ENCODE assay signal across 20 mouse cellular contexts in genomic region chr13:95608416-95609087, GRCm38 (mm10). TPM values are rescaled to one million over a fixed set of nuclear protein-coding genes. Genes with fewer than 3 reads are reported as not detected.
DNase-seq lines count a peak whose midpoint lies in the region; ATAC-seq and TF ChIP-seq lines count a peak whose summit lies in the region.
"Had no signal": no experiment of that assay in that cellular context is flagged by ENCODE, and none has a peak within 500 bp of the region (broad histone marks: within the 10 kb centered on the region; RNA-seq: fewer than 3 reads in every experiment).

No protein-coding gene starts in this region.

- peaks cover 22% of the 10 kb centered on the region for H3K36me3 ChIP-seq in liver, postnatal 0 days (replicated peaks; ENCODE audit: insufficient read depth, low read length)
- peaks cover 30% of the 10 kb centered on the region for H3K36me3 ChIP-seq in liver, embryonic 11.5 days (ENCODE audit: control insufficient read depth, insufficient read depth, low read length)
- peaks cover 19% of the 10 kb centered on the region for H3K36me3 ChIP-seq in myocyte (ENCODE audit: control insufficient read depth, insufficient read depth)
- H3K36me3 ChIP-seq in neural tube, embryonic 15.5 days: peaks cover 24% of the 10 kb centered on the region
- no peaks in the 10 kb centered on the region for H3K36me3 ChIP-seq in heart, adult 2 months (ENCODE audit: control insufficient read depth, insufficient read depth, low read length)

- H3K4me2 ChIP-seq in liver, postnatal 0 days (ENCODE audit: low read depth, low read length): no peak overlapping the region
- no peak overlapping the region for H3K4me2 ChIP-seq in liver, embryonic 11.5 days
- H3K4me2 ChIP-seq in myocyte (ENCODE audit: low read depth): peak overlapping the region; percentile 5
- H3K4me2 ChIP-seq in neural tube, embryonic 15.5 days: no peak overlapping the region
- H3K4me2 ChIP-seq: embryonic facial prominence, embryonic 13.5 days; forebrain, embryonic 15.5 days; heart, embryonic 11.5 days; heart, embryonic 15.5 days; hindbrain, embryonic 13.5 days had no signal

- no peak for TF ChIP-seq POLR2A in myocyte (IDR thresholded peaks at IDR 0.05; ENCODE audit: insufficient read length, low read depth)
- no peak for TF ChIP-seq POLR2A in heart, adult 2 months (IDR thresholded peaks at IDR 0.05; ENCODE audit: insufficient read depth, low read depth, low read length)

- ATAC-seq in liver, postnatal 0 days: no peak
- ATAC-seq in liver, embryonic 11.5 days (replicated peaks; ENCODE audit: low FRiP score): no peak
- no peak for ATAC-seq in neural tube, embryonic 15.5 days (ENCODE audit: low FRiP score)
- ATAC-seq: forebrain, embryonic 15.5 days; hindbrain, postnatal 0 days had no signal

- intact Hi-C loops in heart, adult 2 months (cut with DNase I): no loop called here

- H3K4me3 ChIP-seq in liver, postnatal 0 days (ENCODE audit: low read depth, low read length): no peak overlapping the region
- no peak overlapping the region for H3K4me3 ChIP-seq in liver, embryonic 11.5 days (ENCODE audit: low read depth, low read length)
- no peak overlapping the region for H3K4me3 ChIP-seq in myocyte
- H3K4me3 ChIP-seq in neural tube, embryonic 15.5 days (replicated peaks): no peak overlapping the region
- no peak overlapping the region for H3K4me3 ChIP-seq in heart, adult 2 months
- H3K4me3 ChIP-seq: embryonic facial prominence, embryonic 13.5 days; forebrain, embryonic 15.5 days; heart, embryonic 15.5 days; hindbrain, embryonic 13.5 days had no signal

- no peak overlapping the region for H3K9ac ChIP-seq in liver, postnatal 0 days (replicated peaks)
- no peak overlapping the region for H3K9ac ChIP-seq in liver, embryonic 11.5 days (ENCODE audit: low read depth, low read length)
- no peak overlapping the region for H3K9ac ChIP-seq in neural tube, embryonic 15.5 days (replicated peaks)
- H3K9ac ChIP-seq in heart, adult 2 months (ENCODE audit: low read depth, low read length): no peak overlapping the region
- H3K9ac ChIP-seq: embryonic facial prominence, embryonic 13.5 days; forebrain, embryonic 15.5 days; heart, embryonic 15.5 days; hindbrain, embryonic 13.5 days had no signal

- TF ChIP-seq EP300 in liver, postnatal 0 days (IDR thresholded peaks at IDR 0.05; ENCODE audit: low read depth): no peak
- TF ChIP-seq EP300 in heart, adult 2 months (IDR thresholded peaks at IDR 0.05; ENCODE audit: insufficient read depth, low read depth, low read length): no peak

- H3K79me2 ChIP-seq in myocyte (ENCODE audit: control insufficient read depth, insufficient read depth): peaks cover 87% of the 10 kb centered on the region
- H3K79me2 ChIP-seq in heart, adult 2 months (replicated peaks; ENCODE audit: control insufficient read depth, insufficient read depth, low read length): peaks cover 4% of the 10 kb centered on the region; the same call in 1 of the 2 replicates

- WGBS in liver, postnatal 0 days (ENCODE audit: insufficient replicate concordance): 57% methylated on average over 6 of the region's 6 CpGs
- WGBS in liver, embryonic 11.5 days: 81% methylated on average over 6 of the region's 6 CpGs
- 89% methylated on average over 6 of the region's 6 CpGs for WGBS in neural tube, embryonic 15.5 days
- 80% methylated on average over 6 of the region's 6 CpGs for WGBS in heart, adult 2 months

- no peaks in the 10 kb centered on the region for H3K27me3 ChIP-seq in liver, postnatal 0 days (ENCODE audit: insufficient read depth, low read length)
- no peaks in the 10 kb centered on the region for H3K27me3 ChIP-seq in liver, embryonic 11.5 days (replicated peaks; ENCODE audit: control insufficient read depth, insufficient read depth, low read length)
- H3K27me3 ChIP-seq in myocyte (ENCODE audit: control insufficient read depth, insufficient read depth, insufficient read length): no peaks in the 10 kb centered on the region
- no peaks in the 10 kb centered on the region for H3K27me3 ChIP-seq in neural tube, embryonic 15.5 days (replicated peaks)
- H3K27me3 ChIP-seq in heart, adult 2 months (ENCODE audit: control insufficient read depth, insufficient read depth, low read length): no peaks in the 10 kb centered on the region
- H3K27me3 ChIP-seq: embryonic facial prominence, embryonic 13.5 days; forebrain, embryonic 15.5 days; heart, embryonic 15.5 days; hindbrain, embryonic 13.5 days had no signal

- H3ac ChIP-seq in myocyte (ENCODE audit: control insufficient read depth, insufficient read length): no peak overlapping the region

- no peak for TF ChIP-seq CTCF in liver, postnatal 0 days (IDR thresholded peaks at IDR 0.05; ENCODE audit: low read depth)
- no peak for TF ChIP-seq CTCF in heart, adult 2 months (IDR thresholded peaks at IDR 0.05)

- H3K4me1 ChIP-seq in liver, postnatal 0 days (ENCODE audit: insufficient read depth): peaks cover 30% of the 10 kb centered on the region
- peaks cover 29% of the 10 kb centered on the region for H3K4me1 ChIP-seq in liver, embryonic 11.5 days (replicated peaks; ENCODE audit: control insufficient read depth, insufficient read depth, low read length)
- no peaks in the 10 kb centered on the region for H3K4me1 ChIP-seq in neural tube, embryonic 15.5 days
- H3K4me1 ChIP-seq in heart, adult 2 months (ENCODE audit: control insufficient read depth, insufficient read depth, low read length): peaks cover 6% of the 10 kb centered on the region
- H3K4me1 ChIP-seq: forebrain, embryonic 15.5 days; hindbrain, embryonic 13.5 days had no signal

- no peak for DNase-seq in liver, postnatal 0 days
- no peak for DNase-seq in liver, embryonic 11.5 days (ENCODE audit: low spot score)
- peak; percentile 64 for DNase-seq in 3T3-L1 (ENCODE audit: low read depth, low spot score)
- DNase-seq in Muller cell, postnatal 12 days (ENCODE audit: inconsistent ontology term): peak; percentile 55
- no peak for DNase-seq in heart, adult 2 months
- DNase-seq: adrenal gland, postnatal 14 days; cerebellum, adult 11-12 months; cerebellum, adult 9-10 months; cerebellum, postnatal 36 days; gastrocnemius, postnatal 10 days; heart, adult 18-20 months; heart, postnatal 14 days had no signal

- 0 out of 2 replicates have a peak overlapping the region, but pooled peaks have one; percentile 11 for H3K27ac ChIP-seq in liver, postnatal 0 days (ENCODE audit: low read depth)
- no peak overlapping the region for H3K27ac ChIP-seq in liver, embryonic 11.5 days (ENCODE audit: low read depth, low read length)
- no peak overlapping the region for H3K27ac ChIP-seq in neural tube, embryonic 15.5 days (replicated peaks)
- no peak overlapping the region for H3K27ac ChIP-seq in heart, adult 2 months
- H3K27ac ChIP-seq: embryonic facial prominence, embryonic 13.5 days; forebrain, embryonic 15.5 days; heart, embryonic 15.5 days; hindbrain, embryonic 13.5 days; hindbrain, postnatal 0 days had no signal

- no peaks in the 10 kb centered on the region for H3K9me3 ChIP-seq in liver, postnatal 0 days (ENCODE audit: low read length)
- H3K9me3 ChIP-seq in liver, embryonic 11.5 days (ENCODE audit: control insufficient read depth, low read length): no peaks in the 10 kb centered on the region
- peaks cover 3% of the 10 kb centered on the region; the same call in 1 of the 2 replicates for H3K9me3 ChIP-seq in neural tube, embryonic 15.5 days (replicated peaks)
- H3K9me3 ChIP-seq: embryonic facial prominence, embryonic 13.5 days; forebrain, embryonic 15.5 days; heart, embryonic 15.5 days; hindbrain, embryonic 13.5 days had no signal

TF ChIP-seq in myocyte, 11 proteins besides CTCF, POLR2A, EP300 and RAD21:
- TF ChIP-seq MYOG (IDR thresholded peaks at IDR 0.05; ENCODE audit: control insufficient read depth in 1 of 3, insufficient read depth in 1 of 3, insufficient read length in 2 of 3, low read depth in 2 of 3) (no peak), CEBPB (IDR thresholded peaks at IDR 0.05; ENCODE audit: insufficient read depth, poor library complexity, severe bottlenecking) (no peak), POLR2AphosphoS2 (IDR thresholded peaks at IDR 0.05; ENCODE audit: insufficient read length, low read depth) (no peak), E2F4 (IDR thresholded peaks at IDR 0.05; ENCODE audit: insufficient read depth) (no peak), MAX (IDR thresholded peaks at IDR 0.05; ENCODE audit: low read depth) (no peak), TCF3 (IDR thresholded peaks at IDR 0.05; ENCODE audit: insufficient read length, low read depth) (no peak), MYOD1 (IDR thresholded peaks at IDR 0.05; ENCODE audit: control insufficient read depth in 1 of 3, insufficient read length in 2 of 3, low read depth in 2 of 3) (no peak), REST (IDR thresholded peaks at IDR 0.05; ENCODE audit: insufficient read depth, insufficient read length) (no peak), SRF (IDR thresholded peaks at IDR 0.05; ENCODE audit: control insufficient read depth, insufficient read length, low read depth) (no peak), TCF12 (IDR thresholded peaks at IDR 0.05; ENCODE audit: insufficient read depth, poor library complexity, severe bottlenecking) (no peak), USF1 (IDR thresholded peaks at IDR 0.05; ENCODE audit: low read depth) (no peak)

RNA-seq across cellular contexts. Expression of gene F2r, which starts 9.7 kb away (rescaled TPM):
- 25.5 and 28.6 TPM in 2 replicates for polyA plus RNA-seq in liver, postnatal 0 days (2015; fragmentation: Nextera tagmentation; extraction: Ambion mirVana)
- 142 and 156 TPM in 2 replicates for polyA plus RNA-seq in liver, embryonic 11.5 days (2014; fragmentation: Nextera tagmentation; extraction: Ambion mirVana)
- polyA plus RNA-seq in myocyte (2012; fragmentation: generic; extraction: Trizol): 23.6 TPM
- 52.1 and 53.9 TPM in 2 replicates for polyA plus RNA-seq in neural tube, embryonic 15.5 days (2015; fragmentation: Nextera tagmentation; extraction: Ambion mirVana)
- 10 to 100 TPM; 23.6 to 23.8 TPM for total RNA-seq in heart, adult 2 months (2021)
- 19.3 and 20.4 TPM in 2 replicates for polyA plus RNA-seq in heart, adult 2 months (2012; rRNA removed)

Comparison
In these comparisons a context has a peak if more than half of its experiments do, and no peak if none do; other contexts are left out.
1. DNase-seq: peak in 3T3-L1 (single experiment) and Muller cell, postnatal 12 days (single experiment); none in liver, postnatal 0 days (single experiment), liver, embryonic 11.5 days (single experiment) and heart, adult 2 months (0 of 2).